Mouse (Mus musculus): ENCODE measurements around the gene Cfap57. TPM values are rescaled to one million over a fixed set of nuclear protein-coding genes. Genes with fewer than 3 reads are reported as not detected.
"Not testable (repeated sequence)": the region's sequence is repeated elsewhere in the genome, so short reads cannot be mapped to it uniquely, and the experiment has no call there.

Gene Cfap57
- polyA plus RNA-seq, 1 experiment from 2014 or later: 1.0 TPM

GRCm38 (mm10) chr4:118517497-118518146 lies 103.0 kb downstream of the Cfap57 start:
- Histone ChIP-seq H3K27ac (ENCODE audit: low read depth, low read length) (no peak overlapping the region), H3K4me2 (0 out of 2 replicates have a peak overlapping the region, but pooled peaks have one; percentile 7), H3K9me3 (ENCODE audit: control insufficient read depth, low read length) (no peaks in the 10 kb centered on the region), H3K4me1 (ENCODE audit: control insufficient read depth, insufficient read depth, low read length) (peaks cover 10% of the 10 kb centered on the region; the same call in 1 of the 2 replicates), H3K27me3 (ENCODE audit: control insufficient read depth, insufficient read depth, low read length) (no peaks in the 10 kb centered on the region; the same call in 1 of the 2 replicates), H3K9ac (ENCODE audit: low read length) (peak overlapping the region; percentile 40; the same call in 1 of the 2 replicates), H3K4me3 (ENCODE audit: low read depth, low read length) (no peak overlapping the region), H3K36me3 (ENCODE audit: control insufficient read depth, insufficient read depth, low read length) (no peaks in the 10 kb centered on the region)
- 33% methylated on average over 16 of the region's 16 CpGs for WGBS
- ATAC-seq (ENCODE audit: low FRiP score) (no peak; the same call in 1 of the 2 replicates), DNase-seq (ENCODE audit: low spot score, missing footprints) (no peak)

- H3K9ac ChIP-seq (ENCODE audit: low read length): peak overlapping the region; percentile 40; the same call in 1 of the 2 replicates
- ATAC-seq (ENCODE audit: low FRiP score) (peak; percentile 69; the same call in 1 of the 2 replicates), DNase-seq (ENCODE audit: low spot score, missing footprints) (peak; percentile 84)
- no peak overlapping the region for H3K27ac ChIP-seq (ENCODE audit: low read depth, low read length)
- H3K9me3 ChIP-seq (ENCODE audit: control insufficient read depth, low read length): no peaks in the 10 kb centered on the region
- H3K4me3 ChIP-seq (ENCODE audit: low read depth, low read length): no peak overlapping the region
- 25% methylated on average over 20 of the region's 20 CpGs for WGBS
- H3K36me3 ChIP-seq (ENCODE audit: control insufficient read depth, insufficient read depth, low read length): no peaks in the 10 kb centered on the region
- H3K4me1 ChIP-seq (ENCODE audit: control insufficient read depth, insufficient read depth, low read length): peaks cover 10% of the 10 kb centered on the region; the same call in 1 of the 2 replicates
- H3K27me3 ChIP-seq (ENCODE audit: control insufficient read depth, insufficient read depth, low read length): no peaks in the 10 kb centered on the region; the same call in 1 of the 2 replicates
- 0 out of 2 replicates have a peak overlapping the region, but pooled peaks have one; percentile 7 for H3K4me2 ChIP-seq
Measured at GRCm38 (mm10) chr4:118516699-118517496, 103.7 kb downstream of the Cfap57 start.

- H3K9ac ChIP-seq (ENCODE audit: low read length): no peak overlapping the region
- no peak for ATAC-seq (ENCODE audit: low FRiP score)
- H3K4me1 ChIP-seq (ENCODE audit: control insufficient read depth, insufficient read depth, low read length): 0 out of 2 replicates have a peak, but pooled peaks cover 2% of the 10 kb centered on the region
- DNase-seq (ENCODE audit: low spot score, missing footprints): peak; percentile 87
- 6% methylated on average over 6 of the region's 6 CpGs for WGBS
- H3K4me3 ChIP-seq (ENCODE audit: low read depth, low read length): no peak overlapping the region
- H3K36me3 ChIP-seq (ENCODE audit: control insufficient read depth, insufficient read depth, low read length): no peaks in the 10 kb centered on the region
- no peaks in the 10 kb centered on the region for H3K9me3 ChIP-seq (ENCODE audit: control insufficient read depth, low read length)
- H3K4me2 ChIP-seq: no peak overlapping the region
- H3K27ac ChIP-seq (ENCODE audit: low read depth, low read length): no peak overlapping the region
- H3K27me3 ChIP-seq (ENCODE audit: control insufficient read depth, insufficient read depth, low read length): no peaks in the 10 kb centered on the region
Measured at GRCm38 (mm10) chr4:118509050-118509449, 111.5 kb downstream of the Cfap57 start.

GRCm38 (mm10) chr4:118507171-118507570 lies 113.4 kb downstream of the Cfap57 start:
- ATAC-seq (ENCODE audit: low FRiP score); H3K4me1 ChIP-seq (ENCODE audit: control insufficient read depth, insufficient read depth, low read length); H3K4me2 ChIP-seq; DNase-seq (ENCODE audit: low spot score, missing footprints); H3K36me3 ChIP-seq (ENCODE audit: control insufficient read depth, insufficient read depth, low read length); H3K9me3 ChIP-seq (ENCODE audit: control insufficient read depth, low read length); H3K9ac ChIP-seq (ENCODE audit: low read length); H3K27ac ChIP-seq (ENCODE audit: low read depth, low read length); H3K4me3 ChIP-seq (ENCODE audit: low read depth, low read length); H3K27me3 ChIP-seq (ENCODE audit: control insufficient read depth, insufficient read depth, low read length): not testable (repeated sequence)
- WGBS: 84% methylated on average over 1 of the region's 1 CpGs

GRCm38 (mm10) chr4:118505551-118505950 lies 115.0 kb downstream of the Cfap57 start:
- 75% methylated on average over 3 of the region's 3 CpGs for WGBS
- ATAC-seq (ENCODE audit: low FRiP score) (no peak), DNase-seq (ENCODE audit: low spot score, missing footprints) (no peak)
- no peak overlapping the region for H3K4me3 ChIP-seq (ENCODE audit: low read depth, low read length)
- H3K9me3 ChIP-seq (ENCODE audit: control insufficient read depth, low read length): no peaks in the 10 kb centered on the region
- no peak overlapping the region for H3K4me2 ChIP-seq
- H3K36me3 ChIP-seq (ENCODE audit: control insufficient read depth, insufficient read depth, low read length): no peaks in the 10 kb centered on the region
- H3K27me3 ChIP-seq (ENCODE audit: control insufficient read depth, insufficient read depth, low read length): no peaks in the 10 kb centered on the region
- no peak overlapping the region for H3K27ac ChIP-seq (ENCODE audit: low read depth, low read length)
- H3K4me1 ChIP-seq (ENCODE audit: control insufficient read depth, insufficient read depth, low read length): no peaks in the 10 kb centered on the region
- H3K9ac ChIP-seq (ENCODE audit: low read length): no peak overlapping the region

Other genes with a start within 250 kb of the Cfap57 start
- 7.8 and 8.2 TPM in 2 replicates for gene Szt2, start 211.5 kb downstream of the Cfap57 start, polyA plus RNA-seq (2014; fragmentation: Nextera tagmentation; extraction: Ambion mirVana)
- 166 and 176 TPM in 2 replicates for gene Med8, start 211.4 kb downstream of the Cfap57 start, polyA plus RNA-seq (2014; fragmentation: Nextera tagmentation; extraction: Ambion mirVana)
- gene Elovl1, start 192.7 kb downstream of the Cfap57 start, polyA plus RNA-seq (2014; fragmentation: Nextera tagmentation; extraction: Ambion mirVana): 35.6 and 36.9 TPM in 2 replicates
- gene Cdc20, start 183.4 kb downstream of the Cfap57 start, polyA plus RNA-seq (2014; fragmentation: Nextera tagmentation; extraction: Ambion mirVana): 305 and 337 TPM in 2 replicates
- gene Mpl, start 163.3 kb downstream of the Cfap57 start, polyA plus RNA-seq (2014; fragmentation: Nextera tagmentation; extraction: Ambion mirVana): 1.4 and 1.6 TPM in 2 replicates
- gene Tie1, start 130.7 kb downstream of the Cfap57 start, polyA plus RNA-seq (2014; fragmentation: Nextera tagmentation; extraction: Ambion mirVana): 9.1 and 9.5 TPM in 2 replicates
- gene 2610528J11Rik, start 93.8 kb downstream of the Cfap57 start, polyA plus RNA-seq (2014; fragmentation: Nextera tagmentation; extraction: Ambion mirVana): 0.42 and 0.46 TPM in 2 replicates
- 0.11 and 0.22 TPM in 2 replicates for gene Tmem125, start 76.7 kb downstream of the Cfap57 start, polyA plus RNA-seq (2014; fragmentation: Nextera tagmentation; extraction: Ambion mirVana)
- 183 and 197 TPM in 2 replicates for gene Ebna1bp2, start within 50 bp of the Cfap57 start, polyA plus RNA-seq (2014; fragmentation: Nextera tagmentation; extraction: Ambion mirVana)
- not detected in 2 replicates for gene Olfr62, start 38.2 kb upstream of the Cfap57 start, polyA plus RNA-seq (2014; fragmentation: Nextera tagmentation; extraction: Ambion mirVana)
- gene Olfr1342, start 72.0 kb upstream of the Cfap57 start, polyA plus RNA-seq (2014; fragmentation: Nextera tagmentation; extraction: Ambion mirVana): not detected in 2 replicates
- not detected in 2 replicates for gene Olfr1341, start 82.7 kb upstream of the Cfap57 start, polyA plus RNA-seq (2014; fragmentation: Nextera tagmentation; extraction: Ambion mirVana)
- not detected in 2 replicates for gene Olfr1340, start 99.4 kb upstream of the Cfap57 start, polyA plus RNA-seq (2014; fragmentation: Nextera tagmentation; extraction: Ambion mirVana)
- gene Olfr1339, start 111.4 kb upstream of the Cfap57 start, polyA plus RNA-seq (2014; fragmentation: Nextera tagmentation; extraction: Ambion mirVana): not detected in 2 replicates
- not detected in 2 replicates for gene Olfr1338, start 138.0 kb upstream of the Cfap57 start, polyA plus RNA-seq (2014; fragmentation: Nextera tagmentation; extraction: Ambion mirVana)
- gene Olfr1337, start 161.8 kb upstream of the Cfap57 start, polyA plus RNA-seq (2014; fragmentation: Nextera tagmentation; extraction: Ambion mirVana): not detected in 2 replicates
- not detected in 2 replicates for gene Olfr1335, start 189.2 kb upstream of the Cfap57 start, polyA plus RNA-seq (2014; fragmentation: Nextera tagmentation; extraction: Ambion mirVana)
- not detected in 2 replicates for gene Olfr1333, start 215.5 kb upstream of the Cfap57 start, polyA plus RNA-seq (2014; fragmentation: Nextera tagmentation; extraction: Ambion mirVana)
- gene Olfr1331, start 243.9 kb upstream of the Cfap57 start, polyA plus RNA-seq (2014; fragmentation: Nextera tagmentation; extraction: Ambion mirVana): not detected in 2 replicates